Mouse (Mus musculus): ENCODE measurements around the gene Yipf3. TPM values are rescaled to one million over a fixed set of nuclear protein-coding genes. Genes with fewer than 3 reads are reported as not detected.
A peak's percentile ranks its signal among the peaks of the same experiment; 100 is the strongest.

Yipf3 gene
- polyA plus RNA-seq, 1 experiment from 2014 or later, result 135 TPM

DNA sequence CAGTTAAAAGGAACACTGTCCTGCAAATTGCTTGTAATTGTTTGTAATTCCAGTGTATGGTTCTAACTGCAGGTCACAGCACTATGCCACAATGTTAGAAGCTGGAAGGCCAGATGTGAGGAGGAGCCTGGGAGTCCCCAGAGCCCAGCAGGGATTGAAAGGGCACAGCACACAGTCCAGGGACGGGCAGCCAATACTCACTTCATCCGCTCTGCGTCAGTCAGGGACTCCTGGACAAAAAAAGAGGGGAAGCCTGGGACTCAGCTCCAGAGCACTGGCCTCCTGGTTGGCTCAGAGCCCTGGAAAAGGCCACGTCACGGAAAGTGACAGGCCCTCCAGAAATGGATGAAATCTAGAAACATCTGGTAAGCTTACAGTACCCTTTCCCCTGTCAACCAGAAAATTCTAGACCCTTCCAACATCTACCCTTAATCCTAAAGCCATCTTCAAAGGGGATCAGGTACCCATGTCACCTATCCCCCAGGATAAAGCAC, 14.4 kb downstream of the Yipf3 start:
- DNase-seq (ENCODE audit: low spot score) (no peak), ATAC-seq (ENCODE audit: low read depth) (no peak)
- H3K4me1 ChIP-seq (ENCODE audit: control insufficient read depth, insufficient read depth, low read length), result no peaks in the 10 kb centered on the region
- peaks cover 91% of the 10 kb centered on the region for H3K36me3 ChIP-seq (ENCODE audit: control insufficient read depth, insufficient read depth, low read length)
- H3K9ac ChIP-seq (ENCODE audit: low read depth, low read length), result no peak overlapping the region
- no peaks in the 10 kb centered on the region for H3K27me3 ChIP-seq (replicated peaks; ENCODE audit: control insufficient read depth, insufficient read depth, low read length)
- H3K4me3 ChIP-seq (ENCODE audit: low read depth, low read length), result no peak overlapping the region
- no peak overlapping the region for H3K4me2 ChIP-seq (ENCODE audit: low read depth, low read length)
- 78% methylated on average over 5 of the region's 5 CpGs for WGBS
- no peak overlapping the region for H3K27ac ChIP-seq (replicated peaks; ENCODE audit: low read depth, low read length)
- no peaks in the 10 kb centered on the region for H3K9me3 ChIP-seq (ENCODE audit: control insufficient read depth, low read length)

DNA sequence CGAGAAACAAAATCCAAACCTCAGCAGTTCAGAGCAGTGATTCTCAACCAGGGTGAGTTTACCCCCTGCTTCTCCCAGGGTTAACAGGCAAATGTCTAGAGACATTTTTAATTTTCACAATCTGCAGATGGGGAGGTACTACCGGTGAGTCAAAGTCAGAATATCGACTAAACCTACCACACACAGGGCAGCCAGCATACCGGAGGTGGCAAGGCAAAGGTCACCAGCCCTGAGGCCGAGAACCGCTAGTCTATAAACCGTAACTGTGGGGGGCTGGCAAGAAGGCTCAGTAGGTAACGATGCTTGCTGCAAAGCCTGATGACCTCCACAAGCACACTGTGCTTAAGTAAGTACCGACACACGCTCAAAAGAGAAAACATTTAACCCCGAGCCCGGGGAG, 17.6 kb downstream of the Yipf3 start:
- no peak overlapping the region for H3K4me3 ChIP-seq (ENCODE audit: low read depth, low read length)
- WGBS, result 75% methylated on average over 12 of the region's 12 CpGs
- no peaks in the 10 kb centered on the region for H3K9me3 ChIP-seq (ENCODE audit: control insufficient read depth, low read length)
- no peak overlapping the region for H3K9ac ChIP-seq (ENCODE audit: low read depth, low read length)
- H3K4me1 ChIP-seq (ENCODE audit: control insufficient read depth, insufficient read depth, low read length), result no peaks in the 10 kb centered on the region
- peaks cover 79% of the 10 kb centered on the region for H3K36me3 ChIP-seq (ENCODE audit: control insufficient read depth, insufficient read depth, low read length)
- H3K4me2 ChIP-seq (ENCODE audit: low read depth, low read length), result no peak overlapping the region
- no peak for ATAC-seq (ENCODE audit: low read depth)
- no peak overlapping the region for H3K27ac ChIP-seq (replicated peaks; ENCODE audit: low read depth, low read length)
- DNase-seq (ENCODE audit: low spot score), result no peak
- no peaks in the 10 kb centered on the region for H3K27me3 ChIP-seq (replicated peaks; ENCODE audit: control insufficient read depth, insufficient read depth, low read length)

DNA sequence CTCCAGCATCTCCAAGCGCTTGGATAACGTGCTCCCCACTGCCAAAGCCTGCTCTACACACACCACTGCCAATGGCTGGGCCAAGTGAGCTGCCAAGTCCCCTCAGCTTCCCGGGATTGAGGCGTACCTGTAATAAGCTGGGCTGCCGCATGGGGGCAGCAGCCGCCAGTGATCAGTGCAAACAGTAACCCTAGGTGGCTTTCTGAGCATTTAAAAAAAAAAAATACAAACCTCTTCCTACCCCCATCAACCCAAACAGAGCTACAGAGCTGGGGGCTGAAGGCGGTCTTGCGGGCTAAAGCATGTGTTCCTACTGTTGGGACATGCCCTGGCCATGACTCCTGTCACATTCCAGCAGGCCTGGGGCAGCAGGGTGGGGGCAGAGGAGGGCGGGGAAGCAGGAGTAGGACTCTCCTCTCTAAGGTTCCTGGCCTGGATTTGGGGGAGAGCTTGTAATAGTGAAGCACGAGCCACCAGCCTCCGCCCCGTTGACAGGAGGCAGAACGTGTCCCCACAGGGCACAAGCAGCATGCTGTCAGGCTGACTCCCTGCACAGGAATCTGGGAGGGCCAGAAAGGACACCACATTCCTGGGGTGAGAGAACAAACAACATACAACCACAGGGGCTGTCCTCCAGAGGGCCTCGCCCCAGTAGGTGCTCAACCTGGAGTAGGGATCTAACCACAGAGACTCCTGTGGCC, 18.2 kb downstream of the Yipf3 start:
- no peaks in the 10 kb centered on the region for H3K4me1 ChIP-seq (ENCODE audit: control insufficient read depth, insufficient read depth, low read length)
- H3K4me3 ChIP-seq (ENCODE audit: low read depth, low read length), result no peak overlapping the region
- peak overlapping the region; percentile 30; the same call in 1 of the 2 replicates for H3K9ac ChIP-seq (ENCODE audit: low read depth, low read length)
- DNase-seq (ENCODE audit: low spot score), result peak; percentile 89
- no peaks in the 10 kb centered on the region for H3K9me3 ChIP-seq (ENCODE audit: control insufficient read depth, low read length)
- 16% methylated on average over 14 of the region's 14 CpGs for WGBS
- no peaks in the 10 kb centered on the region for H3K27me3 ChIP-seq (replicated peaks; ENCODE audit: control insufficient read depth, insufficient read depth, low read length)
- H3K36me3 ChIP-seq (ENCODE audit: control insufficient read depth, insufficient read depth, low read length), result peaks cover 79% of the 10 kb centered on the region
- H3K27ac ChIP-seq (replicated peaks; ENCODE audit: low read depth, low read length), result peak overlapping the region; percentile 68; the same call in 1 of the 2 replicates
- H3K4me2 ChIP-seq (ENCODE audit: low read depth, low read length), result no peak overlapping the region
- peak; percentile 72 for ATAC-seq (ENCODE audit: low read depth)

DNA sequence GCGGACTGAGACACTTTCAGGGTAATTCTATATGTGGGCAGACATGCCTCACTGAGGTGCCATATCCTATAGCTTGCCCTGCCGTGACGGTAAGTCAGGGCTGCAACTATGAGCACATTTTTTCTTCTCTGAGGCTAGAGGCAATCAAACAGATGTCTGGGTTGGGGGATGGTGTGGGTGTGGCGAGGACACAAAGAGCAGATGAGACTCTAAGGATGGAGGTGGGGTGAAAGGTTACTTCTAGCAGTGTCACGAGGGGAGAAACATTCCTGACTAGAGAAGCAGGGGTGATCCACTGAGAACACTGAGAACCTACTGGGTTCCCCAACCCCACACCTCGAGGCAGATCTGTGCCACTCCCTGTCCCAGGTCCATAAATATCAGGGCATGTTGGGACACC, 19.1 kb downstream of the Yipf3 start:
- Histone ChIP-seq H3K9me3 (ENCODE audit: control insufficient read depth, low read length) (no peaks in the 10 kb centered on the region), H3K4me2 (ENCODE audit: low read depth, low read length) (no peak overlapping the region), H3K4me1 (ENCODE audit: control insufficient read depth, insufficient read depth, low read length) (no peaks in the 10 kb centered on the region), H3K27ac (replicated peaks; ENCODE audit: low read depth, low read length) (peak overlapping the region; percentile 68), H3K4me3 (ENCODE audit: low read depth, low read length) (no peak overlapping the region), H3K27me3 (replicated peaks; ENCODE audit: control insufficient read depth, insufficient read depth, low read length) (no peaks in the 10 kb centered on the region), H3K9ac (ENCODE audit: low read depth, low read length) (no peak overlapping the region), H3K36me3 (ENCODE audit: control insufficient read depth, insufficient read depth, low read length) (peaks cover 79% of the 10 kb centered on the region)
- ATAC-seq (ENCODE audit: low read depth) (no peak), DNase-seq (ENCODE audit: low spot score) (no peak)
- 47% methylated on average over 6 of the region's 6 CpGs for WGBS

DNA sequence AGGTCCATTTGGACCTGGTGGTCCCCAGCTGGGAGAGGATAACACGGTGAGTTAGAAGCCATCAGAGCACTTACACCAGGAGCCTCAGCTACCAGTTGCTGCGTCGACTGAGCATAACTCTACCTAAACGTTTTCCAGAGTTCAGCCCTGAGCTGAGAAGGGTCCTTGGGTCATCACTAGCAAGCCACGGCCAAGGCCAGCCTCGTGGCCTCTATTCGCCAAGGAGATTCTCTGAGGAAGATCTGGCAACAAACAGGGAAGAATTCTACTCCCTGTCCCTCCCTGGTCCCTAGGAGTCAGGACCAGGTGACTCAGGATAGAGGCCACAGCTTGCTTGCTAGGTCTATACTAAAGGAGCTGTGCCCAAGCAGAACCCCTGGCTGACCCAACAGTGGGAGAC, 19.6 kb downstream of the Yipf3 start:
- H3K4me1 ChIP-seq (ENCODE audit: control insufficient read depth, insufficient read depth, low read length), result no peaks in the 10 kb centered on the region
- no peaks in the 10 kb centered on the region for H3K27me3 ChIP-seq (replicated peaks; ENCODE audit: control insufficient read depth, insufficient read depth, low read length)
- WGBS, result 77% methylated on average over 7 of the region's 7 CpGs
- no peak for DNase-seq (ENCODE audit: low spot score)
- no peak overlapping the region for H3K9ac ChIP-seq (ENCODE audit: low read depth, low read length)
- H3K27ac ChIP-seq (replicated peaks; ENCODE audit: low read depth, low read length), result no peak overlapping the region
- no peaks in the 10 kb centered on the region for H3K9me3 ChIP-seq (ENCODE audit: control insufficient read depth, low read length)
- no peak overlapping the region for H3K4me3 ChIP-seq (ENCODE audit: low read depth, low read length)
- H3K36me3 ChIP-seq (ENCODE audit: control insufficient read depth, insufficient read depth, low read length), result peaks cover 76% of the 10 kb centered on the region
- no peak for ATAC-seq (ENCODE audit: low read depth)
- no peak overlapping the region for H3K4me2 ChIP-seq (ENCODE audit: low read depth, low read length)

DNA sequence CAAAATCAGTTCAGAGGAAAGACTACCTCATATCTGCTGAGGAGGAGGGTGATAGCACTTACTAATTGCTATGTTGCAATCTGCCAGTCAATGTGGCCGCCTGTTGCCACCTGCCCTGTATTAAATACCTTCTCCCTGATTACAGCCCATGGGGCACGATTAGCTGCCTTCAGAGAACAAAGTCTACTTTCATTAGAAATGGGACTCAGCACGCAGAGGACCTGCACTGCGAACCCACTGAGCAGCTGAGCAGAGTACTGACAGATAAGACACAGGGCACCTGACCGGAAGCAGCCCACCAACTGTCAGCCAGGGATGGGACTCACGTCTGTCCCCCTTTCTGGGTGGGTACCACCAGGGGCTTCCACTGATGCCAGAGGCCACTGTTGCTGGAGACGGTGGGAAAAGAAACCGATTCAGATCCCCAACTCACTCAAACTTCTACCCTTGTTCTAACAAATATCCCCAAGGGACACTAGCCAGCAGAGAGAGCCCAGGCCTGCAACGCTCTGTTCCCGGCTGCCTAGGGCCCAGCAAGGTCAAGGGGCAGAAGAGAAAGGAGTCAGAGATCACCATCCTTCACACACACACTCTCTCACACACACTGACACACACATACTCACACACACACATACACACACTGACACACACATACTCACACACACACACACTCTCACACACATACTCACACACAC, 20.3 kb downstream of the Yipf3 start:
- H3K4me3 ChIP-seq (ENCODE audit: low read depth, low read length), result no peak overlapping the region
- H3K4me1 ChIP-seq (ENCODE audit: control insufficient read depth, insufficient read depth, low read length), result no peaks in the 10 kb centered on the region
- no peaks in the 10 kb centered on the region for H3K27me3 ChIP-seq (replicated peaks; ENCODE audit: control insufficient read depth, insufficient read depth, low read length)
- no peak overlapping the region for H3K9ac ChIP-seq (ENCODE audit: low read depth, low read length)
- no peak overlapping the region for H3K4me2 ChIP-seq (ENCODE audit: low read depth, low read length)
- ATAC-seq (ENCODE audit: low read depth) (no peak), DNase-seq (ENCODE audit: low spot score) (peak; percentile 29)
- H3K9me3 ChIP-seq (ENCODE audit: control insufficient read depth, low read length), result no peaks in the 10 kb centered on the region
- WGBS, result 54% methylated on average over 8 of the region's 10 CpGs
- peaks cover 77% of the 10 kb centered on the region for H3K36me3 ChIP-seq (ENCODE audit: control insufficient read depth, insufficient read depth, low read length)
- H3K27ac ChIP-seq (replicated peaks; ENCODE audit: low read depth, low read length), result no peak overlapping the region

DNA sequence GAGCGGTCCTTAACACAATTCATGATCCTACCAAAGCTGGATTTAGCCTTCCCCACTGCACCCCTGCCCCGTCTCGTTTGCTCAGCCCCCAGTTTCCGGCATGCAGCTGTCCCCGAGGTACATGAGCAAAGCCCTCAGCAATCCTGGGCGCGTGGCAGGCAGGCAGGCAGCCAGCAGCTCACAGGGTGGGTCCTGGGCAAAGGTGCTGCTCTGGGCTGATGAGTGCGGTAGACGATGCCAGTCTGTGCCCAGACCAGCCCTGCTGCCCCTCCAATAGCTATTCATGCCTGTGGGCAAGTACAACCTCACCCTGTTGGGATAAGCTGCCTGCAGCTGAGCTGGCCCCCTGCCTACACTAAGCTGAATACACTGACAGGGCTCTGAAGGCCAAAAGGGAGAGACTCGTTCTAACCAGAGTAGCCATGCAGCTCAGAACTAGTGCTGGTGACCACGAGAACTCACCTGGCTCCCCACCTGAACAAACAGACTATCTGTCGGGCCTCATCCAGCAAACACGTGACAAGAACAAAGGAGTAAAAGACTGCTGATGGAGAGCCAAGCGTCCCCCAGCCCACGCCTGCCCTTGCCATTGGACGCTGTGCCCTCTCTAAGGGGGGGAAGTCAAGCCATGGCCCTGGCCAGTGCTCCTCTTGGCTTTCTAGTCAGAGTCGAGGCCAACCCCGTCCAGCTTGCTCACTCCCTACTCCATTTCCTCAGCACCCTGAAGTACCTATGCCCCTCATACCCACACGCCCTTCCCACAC, 22.1 kb downstream of the Yipf3 start:
- ATAC-seq (ENCODE audit: low read depth) (no peak; the same call in 1 of the 2 replicates), DNase-seq (ENCODE audit: low spot score) (peak; percentile 47)
- H3K27ac ChIP-seq (replicated peaks; ENCODE audit: low read depth, low read length), result peak overlapping the region; percentile 48
- no peak overlapping the region for H3K4me2 ChIP-seq (ENCODE audit: low read depth, low read length)
- no peaks in the 10 kb centered on the region for H3K9me3 ChIP-seq (ENCODE audit: control insufficient read depth, low read length)
- H3K36me3 ChIP-seq (ENCODE audit: control insufficient read depth, insufficient read depth, low read length), result peaks cover 62% of the 10 kb centered on the region
- H3K27me3 ChIP-seq (replicated peaks; ENCODE audit: control insufficient read depth, insufficient read depth, low read length), result no peaks in the 10 kb centered on the region
- H3K4me3 ChIP-seq (ENCODE audit: low read depth, low read length), result no peak overlapping the region
- H3K4me1 ChIP-seq (ENCODE audit: control insufficient read depth, insufficient read depth, low read length), result peaks cover 11% of the 10 kb centered on the region; the same call in 1 of the 2 replicates
- WGBS, result 78% methylated on average over 18 of the region's 19 CpGs
- H3K9ac ChIP-seq (ENCODE audit: low read depth, low read length), result 0 out of 2 replicates have a peak overlapping the region, but pooled peaks have one; percentile 14

DNA sequence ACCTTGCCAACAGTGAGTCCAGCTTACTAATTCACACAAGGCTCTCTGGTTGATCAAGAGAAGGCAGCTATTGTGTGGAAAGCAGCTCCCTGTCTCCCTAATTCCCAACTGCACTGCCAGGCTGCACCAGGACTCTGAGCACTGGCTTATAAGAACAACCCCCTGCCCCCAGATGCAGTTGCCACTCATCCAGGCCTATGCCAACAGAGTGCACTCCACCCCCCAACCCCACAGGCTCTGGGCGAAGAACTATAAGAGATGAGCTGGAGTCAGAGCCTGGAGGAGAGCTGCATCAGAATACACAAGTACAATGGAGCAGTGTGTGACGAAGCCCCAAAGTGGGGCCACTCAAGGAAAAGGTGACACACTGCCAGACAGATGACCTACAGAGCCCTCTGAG, 24.2 kb downstream of the Yipf3 start:
- H3K36me3 ChIP-seq (ENCODE audit: control insufficient read depth, insufficient read depth, low read length), result peaks cover 47% of the 10 kb centered on the region; the same call in 1 of the 2 replicates
- 73% methylated on average over 2 of the region's 2 CpGs for WGBS

More for the DNA sequence above, 24.2 kb downstream of the Yipf3 start:
- Histone ChIP-seq H3K9ac (ENCODE audit: low read depth, low read length) (no peak overlapping the region), H3K4me3 (ENCODE audit: low read depth, low read length) (no peak overlapping the region), H3K27me3 (replicated peaks; ENCODE audit: control insufficient read depth, insufficient read depth, low read length) (no peaks in the 10 kb centered on the region), H3K27ac (replicated peaks; ENCODE audit: low read depth, low read length) (peak overlapping the region; percentile 18; the same call in 1 of the 2 replicates), H3K4me1 (ENCODE audit: control insufficient read depth, insufficient read depth, low read length) (peaks cover 19% of the 10 kb centered on the region; the same call in 1 of the 2 replicates), H3K9me3 (ENCODE audit: control insufficient read depth, low read length) (no peaks in the 10 kb centered on the region), H3K4me2 (ENCODE audit: low read depth, low read length) (no peak overlapping the region)
- no peak for ATAC-seq (ENCODE audit: low read depth)
- DNase-seq (ENCODE audit: low spot score), result no peak

All from embryonic facial prominence, embryonic 14.5 days (tissue).